Mouse (Mus musculus) frontal cortex, postnatal 36 days (tissue): ENCODE results near the gene Eme1.

ENCODE experiments used
- DNase-seq, 2 experiments: peaks; one replicate each; pipeline ENCODE4 v3.0.0; 2022; ENCODE audit warnings: low spot score in 2 of 2

Eme1 gene

GRCm38 (mm10) chr11:94646457-94646856 lies 7.3 kb downstream of the Eme1 start:
- DNase-seq, result no peak

- DNase-seq, result peak; percentile 18 to 57
Measured at GRCm38 (mm10) chr11:94644461-94645219, 9.1 kb downstream of the Eme1 start.

- DNase-seq, result no peak
Measured at GRCm38 (mm10) chr11:94634431-94634830, 19.3 kb downstream of the Eme1 start.

GRCm38 (mm10) chr11:94632988-94633387 lies 20.8 kb downstream of the Eme1 start:
- no peak for DNase-seq

GRCm38 (mm10) chr11:94631969-94632368 lies 21.8 kb downstream of the Eme1 start:
- no peak for DNase-seq

GRCm38 (mm10) chr11:94630199-94631011 lies 23.4 kb downstream of the Eme1 start:
- peak in 1 of 2 experiments; percentile 28 for DNase-seq

- DNase-seq, result no peak
Measured at GRCm38 (mm10) chr11:94629884-94630198, 23.9 kb downstream of the Eme1 start.

- peak; percentile 95 to 96 for DNase-seq
Measured at GRCm38 (mm10) chr11:94629199-94629883, 24.4 kb downstream of the Eme1 start, which contains the start of gene Lrrc59. Gene Lrrc59, plus strand, starts transcription at chr11:94629767.

- DNase-seq, result no peak
Measured at GRCm38 (mm10) chr11:94622162-94622561, 31.6 kb downstream of the Eme1 start.

- no peak for DNase-seq
Measured at GRCm38 (mm10) chr11:94621458-94621852, 32.3 kb downstream of the Eme1 start.

- DNase-seq, result no peak
Measured at GRCm38 (mm10) chr11:94620766-94621457, 32.9 kb downstream of the Eme1 start.

GRCm38 (mm10) chr11:94617646-94618045 lies 36.1 kb downstream of the Eme1 start:
- DNase-seq, result no peak

- no peak for DNase-seq
Measured at GRCm38 (mm10) chr11:94615494-94615893, 38.3 kb downstream of the Eme1 start.

- DNase-seq, result no peak
Measured at GRCm38 (mm10) chr11:94614603-94615002, 39.2 kb downstream of the Eme1 start.

- DNase-seq, result no peak
Measured at GRCm38 (mm10) chr11:94610744-94611740, 42.7 kb downstream of the Eme1 start.

GRCm38 (mm10) chr11:94602356-94602955 lies 51.3 kb downstream of the Eme1 start:
- no peak for DNase-seq

- DNase-seq, result peak in 1 of 2 experiments; percentile 23
Measured at GRCm38 (mm10) chr11:94601321-94602281, 52.2 kb downstream of the Eme1 start, which contains the start of gene Acsf2. Gene Acsf2, minus strand, starts transcription at chr11:94601871.

GRCm38 (mm10) chr11:94600447-94600846 lies 53.3 kb downstream of the Eme1 start:
- no peak for DNase-seq
